Mouse (Mus musculus): Measurements from ENCODE around the gene Lztfl1.

DNA sequence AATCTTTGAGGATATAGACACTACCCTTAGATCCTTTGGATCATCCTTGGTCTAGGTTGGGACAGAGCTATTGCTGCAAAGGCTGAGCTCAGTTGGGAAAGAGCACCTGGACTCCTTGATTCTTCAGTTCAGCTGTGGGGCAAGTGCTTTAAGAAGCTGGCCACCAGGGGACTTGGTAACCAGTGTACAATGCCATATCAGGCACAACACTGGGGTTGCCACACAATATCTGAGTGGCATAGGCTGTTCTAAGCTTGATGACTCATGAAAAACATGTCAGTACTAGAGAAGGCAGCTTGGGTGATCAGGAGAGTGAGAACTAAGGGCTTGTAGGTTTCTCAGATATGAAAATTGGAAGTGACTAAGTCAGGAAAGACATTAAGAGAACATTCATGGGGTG is 58.5 kb downstream of the Lztfl1 start:
- no peak for TF ChIP-seq CTCF (IDR thresholded peaks at IDR 0.05)
- no peak for TF ChIP-seq POLR2A (IDR thresholded peaks at IDR 0.05; ENCODE audit: insufficient read depth, low read depth, low read length)

Data from heart, adult 2 months (tissue).